Mouse (Mus musculus) kidney, adult 2 months (tissue): Measurements from ENCODE around the gene Vgll4.

Experiments
- CTCF ChIP-seq: fragments of 200-500 bp; conservative IDR thresholded peaks from 2 replicates; pipeline ENCODE4 v1.5.1; 2011; ENCODE audit warnings: low read depth, mild to moderate bottlenecking, control low read depth, low read length, moderate library complexity, mixed read lengths; ENCODE audit not compliant: insufficient read depth, insufficient read length
- POLR2A ChIP-seq: fragments of 200-500 bp; IDR thresholded peaks from one replicate; pipeline ENCODE4 v1.6.1; 2011; ENCODE audit warnings: low read depth, low read length, control low read depth

- TF ChIP-seq CTCF (no peak), POLR2A (no peak)
Measured at GRCm38 (mm10) chr6:114817948-114818347, 151.8 kb downstream of the Vgll4 start.
